Mouse (Mus musculus) regulatory T cell (primary cell): ENCODE measurements around the gene Snx1.

Source experiments
- in situ Hi-C: fragments of 300-600 bp; cut with MboI, MseI; formaldehyde crosslinking; loops from one replicate; pipeline ENCODE4 v1.15.1; 2025; ENCODE audit warnings: high pct_unique_total_duplicates

Snx1 gene

DNA sequence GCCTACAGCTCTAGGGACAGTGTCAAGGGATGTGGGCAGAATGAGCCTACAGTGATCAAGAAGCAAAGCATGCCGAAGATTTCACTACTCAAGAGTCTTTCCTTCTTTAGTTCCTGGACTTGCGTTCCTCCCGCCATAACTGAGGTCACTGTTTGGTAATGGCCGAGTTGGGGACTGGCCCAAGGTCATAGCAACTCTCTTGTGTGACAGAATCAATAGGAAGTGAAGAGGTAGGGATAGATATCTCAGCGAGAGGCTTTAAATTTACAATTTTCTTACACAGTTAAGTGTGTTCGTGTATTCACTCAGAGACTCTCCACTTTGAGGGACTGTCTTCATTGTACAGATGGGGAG lies 783 bp upstream of the Snx1 start:
- in situ Hi-C loops, result no loop called here

DNA sequence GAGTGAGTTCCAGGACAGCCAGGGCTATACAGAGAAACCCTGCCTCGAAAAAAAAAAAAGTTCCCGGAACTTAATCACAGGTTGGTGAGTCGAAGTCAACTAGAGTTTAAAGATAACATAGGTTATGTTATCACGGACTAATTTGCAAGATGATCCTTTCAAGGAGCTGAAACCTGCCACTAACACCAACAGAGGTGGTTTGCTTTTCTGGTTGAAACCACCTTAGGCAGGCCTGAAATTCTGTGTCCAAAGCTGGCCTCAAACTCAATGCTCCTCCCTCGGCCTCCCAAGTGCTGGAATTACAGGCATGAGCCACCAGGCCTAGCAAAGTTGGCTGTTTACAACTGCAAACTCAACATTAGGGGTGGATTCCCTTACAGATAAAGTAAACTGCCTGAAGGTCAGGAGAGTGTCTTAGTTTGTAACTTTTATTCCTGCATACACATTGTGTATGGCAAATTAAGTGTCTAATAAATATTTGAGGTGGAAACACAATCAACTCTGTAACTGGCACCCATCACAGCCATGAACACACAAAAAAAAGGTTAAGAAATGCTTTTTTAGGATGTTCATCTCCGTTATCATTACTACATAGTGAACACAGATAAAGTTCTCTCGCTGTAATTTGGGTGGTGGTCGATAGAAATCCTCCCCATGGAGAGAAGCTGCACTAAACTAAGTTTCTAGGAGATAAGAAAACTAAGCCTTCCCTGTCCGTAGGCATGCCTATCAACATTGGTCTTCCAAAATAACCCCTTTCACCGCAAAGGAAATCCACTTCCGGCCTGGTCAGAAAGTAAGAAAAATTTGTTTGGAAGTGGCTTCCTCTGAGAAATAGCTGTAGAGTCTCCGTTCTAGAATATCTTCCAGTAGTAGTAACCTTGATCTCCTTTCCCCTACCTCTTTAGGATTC lies 588 bp downstream of the Snx1 start:
- in situ Hi-C loops, result no loop called here

DNA sequence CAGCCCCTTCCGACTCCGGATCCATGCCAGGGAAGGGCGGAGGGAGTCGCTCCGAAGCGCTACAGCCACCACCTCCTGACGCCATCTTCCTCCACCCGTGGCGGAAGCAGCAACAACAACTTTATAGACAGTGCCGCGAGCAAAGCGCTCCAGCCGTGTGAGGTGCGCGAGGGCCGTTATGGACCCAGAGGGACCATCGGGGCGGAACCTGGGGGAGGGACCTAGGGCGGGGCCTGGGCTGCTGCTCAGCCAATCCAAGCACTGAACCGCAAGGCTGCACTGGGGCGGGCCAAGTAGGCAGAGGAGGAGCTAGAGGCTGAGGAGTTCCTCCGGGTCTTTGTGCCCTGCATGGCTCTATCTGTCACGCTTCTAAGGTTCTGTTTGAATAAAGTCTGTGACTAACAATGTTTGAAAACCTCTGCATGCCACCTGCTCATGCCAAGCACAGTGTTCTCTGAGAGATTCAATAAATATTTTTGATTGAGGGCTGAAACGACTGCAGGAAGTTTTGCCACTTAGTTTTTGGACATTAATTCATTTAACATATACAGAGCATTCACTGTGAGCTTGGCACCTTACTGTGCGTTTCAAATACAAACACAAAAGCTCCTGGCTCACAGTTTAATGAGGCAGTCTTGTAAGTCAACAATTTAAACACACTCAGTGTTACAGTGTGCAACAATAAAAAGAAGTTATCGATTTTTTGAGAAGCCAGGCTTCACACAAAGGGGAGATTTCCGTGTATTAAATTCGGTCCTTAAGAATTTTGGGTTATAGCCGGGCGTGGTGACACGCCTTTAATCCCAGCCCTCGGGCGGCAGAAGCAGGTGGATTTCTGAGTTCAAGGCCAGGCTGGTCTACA lies 1.5 kb downstream of the Snx1 start:
- in situ Hi-C loops, result no loop called here

DNA sequence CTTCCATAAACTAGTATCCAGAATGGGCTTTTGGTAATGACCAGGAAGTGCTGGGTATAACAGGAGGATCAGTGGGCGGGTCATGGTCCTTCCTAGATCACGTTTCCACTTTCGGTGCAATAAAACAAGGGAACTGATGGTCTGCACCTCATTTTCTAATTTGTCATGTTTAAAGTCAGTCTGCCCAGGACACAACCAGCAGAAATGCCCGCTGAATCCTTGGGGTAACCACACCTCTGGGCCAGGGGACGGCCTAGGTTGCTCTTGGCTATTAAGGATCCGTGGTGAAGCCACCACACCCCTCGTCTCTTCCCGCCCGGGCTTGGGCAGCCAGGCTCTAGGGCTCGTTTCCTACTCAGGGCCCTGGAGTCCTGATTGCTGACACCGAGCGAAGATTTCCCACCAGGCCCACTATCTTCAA lies 2.3 kb downstream of the Snx1 start:
- in situ Hi-C loops, result no loop called here

DNA sequence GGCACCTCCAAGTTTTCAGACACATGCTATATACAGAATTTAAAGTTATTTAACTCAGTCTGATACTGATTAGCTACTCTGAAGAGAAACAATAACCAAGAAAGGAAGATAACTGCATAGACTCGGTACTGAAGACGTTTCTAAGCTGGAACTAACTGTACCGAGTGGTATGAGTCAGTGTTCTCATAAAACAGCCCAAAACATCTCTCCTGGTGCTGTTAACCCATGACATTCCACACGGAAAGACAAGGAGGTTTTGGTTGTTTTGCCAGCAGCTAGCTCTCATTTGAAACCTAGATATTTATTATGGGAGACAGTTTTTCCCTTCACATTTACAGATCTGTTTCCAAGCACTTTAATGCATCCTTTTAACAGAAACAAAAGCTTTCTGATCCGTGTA lies 2.7 kb downstream of the Snx1 start:
- in situ Hi-C loops, result no loop called here

DNA sequence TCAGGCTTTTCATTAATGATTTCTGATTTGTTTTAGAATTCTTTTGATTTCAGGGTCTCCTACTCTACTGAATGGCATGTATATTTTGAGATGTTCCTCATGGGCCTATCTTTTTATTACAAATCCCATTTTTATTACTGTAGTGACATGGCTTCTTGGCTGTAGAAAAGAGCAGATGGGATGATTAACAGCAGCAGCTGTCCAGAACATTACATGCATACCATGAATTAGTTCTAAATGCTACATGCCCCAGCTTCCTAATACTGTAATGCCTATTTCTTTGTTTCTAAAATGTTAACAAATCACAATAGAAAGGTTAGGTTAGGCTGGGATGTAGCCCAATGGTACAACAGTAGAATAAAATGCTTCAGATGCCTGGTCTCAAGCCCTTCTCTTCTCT lies 5.0 kb downstream of the Snx1 start:
- in situ Hi-C loops, result no loop called here

DNA sequence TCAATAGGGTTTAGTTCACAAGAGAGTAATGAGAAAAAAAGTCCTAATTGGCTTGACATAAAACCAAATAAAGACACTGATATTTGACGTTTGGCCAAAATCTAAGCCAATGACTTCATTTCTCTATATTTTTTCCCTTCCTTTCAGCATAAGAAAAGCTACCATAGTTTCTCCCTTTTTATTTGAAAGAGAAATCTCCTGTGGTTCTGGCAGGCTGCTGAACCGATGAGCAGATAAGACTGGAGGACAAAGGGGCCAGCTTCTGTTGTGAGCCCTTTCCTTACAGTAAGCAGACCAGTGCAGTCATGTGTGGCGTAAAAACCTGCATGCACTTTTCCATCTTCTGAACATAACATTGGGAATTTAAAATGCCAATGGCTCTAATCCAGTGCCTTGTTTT lies 5.4 kb downstream of the Snx1 start:
- in situ Hi-C loops, result no loop called here

DNA sequence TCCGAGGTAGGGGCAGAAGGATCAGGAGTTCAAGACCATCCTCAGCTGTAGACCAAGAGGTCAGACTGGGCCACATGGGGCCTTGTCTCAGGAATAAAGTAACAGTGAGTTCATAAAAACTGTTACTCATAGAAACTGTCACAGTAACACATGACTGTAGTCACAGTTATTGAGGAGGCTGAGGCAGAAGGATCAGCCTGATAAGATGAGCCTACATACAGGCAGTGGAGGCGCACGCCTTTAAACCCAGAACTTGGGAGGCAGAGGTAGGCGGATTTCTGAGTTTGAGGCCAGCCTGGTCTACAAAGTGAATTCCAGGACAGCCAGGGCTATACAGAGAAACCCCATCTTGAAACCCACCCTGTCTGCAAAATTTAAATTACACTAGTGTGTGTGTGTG lies 6.3 kb downstream of the Snx1 start:
- in situ Hi-C loops, result no loop called here

DNA sequence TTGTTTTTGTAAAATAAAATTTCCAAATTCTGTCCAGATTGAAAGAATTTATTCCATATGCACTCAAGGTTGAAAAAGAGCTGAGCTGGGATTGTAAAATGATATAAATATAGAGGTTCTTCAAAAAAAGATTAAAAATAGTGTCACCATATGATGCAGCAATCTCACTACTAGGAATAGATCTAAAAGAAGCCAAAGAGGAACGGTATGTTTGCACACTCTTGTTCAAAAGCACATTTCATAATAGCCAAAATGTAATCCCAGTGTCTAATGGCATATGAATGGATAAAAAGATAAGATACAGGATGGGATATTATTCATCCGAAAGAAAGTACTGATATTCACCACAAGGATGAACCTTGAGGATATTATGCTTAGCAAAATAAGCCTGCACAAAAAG lies 6.9 kb downstream of the Snx1 start:
- in situ Hi-C loops, result no loop called here

DNA sequence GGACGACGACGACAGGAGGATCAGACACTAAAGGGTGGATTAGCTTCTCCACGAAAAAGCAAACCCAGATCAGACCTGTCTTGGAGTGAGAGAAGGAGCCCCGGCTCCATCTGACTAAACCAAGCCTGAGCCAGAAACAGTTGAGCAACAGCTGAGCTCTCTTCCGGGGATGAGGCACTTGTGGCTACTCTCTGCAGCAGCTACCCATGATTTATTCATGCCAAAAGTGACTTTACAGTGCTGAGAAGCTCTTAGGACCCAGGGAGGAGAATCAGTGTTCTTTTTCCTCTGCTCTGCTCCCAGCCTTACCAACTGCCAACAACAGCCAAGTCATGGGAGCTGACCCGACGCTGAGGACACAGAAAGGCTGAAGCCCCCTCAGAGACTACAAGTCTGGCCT lies 9.5 kb downstream of the Snx1 start:
- in situ Hi-C loops, result no loop called here

DNA sequence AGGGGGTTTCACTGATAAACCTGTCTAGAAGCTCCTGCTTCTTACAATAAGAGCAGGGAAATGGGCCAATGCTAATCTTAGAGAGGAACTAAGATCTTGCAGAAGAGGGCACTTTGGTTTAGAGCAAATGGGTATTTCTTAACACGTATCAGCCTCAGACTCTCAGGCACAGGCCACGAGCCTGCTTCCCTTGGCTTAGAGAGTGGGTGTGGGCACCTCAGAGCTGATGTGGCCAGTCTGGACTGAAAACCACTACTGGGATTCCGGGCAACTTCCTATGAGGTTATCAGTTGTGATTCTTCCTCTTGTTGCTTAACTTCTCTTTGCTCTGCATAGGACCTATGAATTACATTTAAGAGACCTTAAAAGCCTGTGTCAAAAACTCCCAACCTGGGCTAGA lies 12.0 kb downstream of the Snx1 start:
- in situ Hi-C loops, result no loop called here

DNA sequence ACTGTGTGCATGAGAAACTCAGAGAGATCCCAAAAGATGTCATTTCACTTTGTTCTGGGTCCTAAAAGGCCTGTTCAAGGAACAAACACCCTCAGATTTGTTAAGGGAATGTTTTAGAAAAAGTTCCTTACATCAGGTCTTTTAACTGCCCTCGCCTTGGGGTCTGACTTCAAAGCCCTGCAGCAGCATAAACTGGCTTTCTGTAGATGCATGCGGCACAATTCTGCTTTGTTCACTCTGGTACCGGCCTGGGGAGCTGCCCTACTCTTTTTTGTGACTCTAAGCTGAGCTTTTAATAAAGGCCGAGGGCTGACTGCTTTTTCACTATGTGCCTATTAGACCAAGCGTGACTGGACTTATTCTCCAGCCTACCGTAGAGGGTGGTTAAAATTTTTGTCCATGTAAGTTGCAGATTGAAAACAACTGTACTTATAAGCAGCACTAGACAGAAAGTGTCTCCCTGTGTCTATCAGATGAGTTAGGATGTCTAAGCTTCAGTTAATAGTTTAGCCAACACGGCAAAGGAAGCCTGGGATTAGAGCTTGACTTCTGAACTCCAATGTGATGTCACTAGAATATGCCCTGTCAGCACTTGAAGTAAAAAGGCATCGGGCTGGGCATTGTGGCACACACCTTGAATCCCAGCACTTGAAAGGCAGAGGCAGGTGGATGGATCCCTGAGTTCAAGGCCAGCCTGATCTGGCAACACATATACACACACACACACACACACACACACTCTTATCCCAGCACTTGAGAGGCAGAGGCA lies 15.6 kb downstream of the Snx1 start:
- in situ Hi-C loops, result no loop called here

DNA sequence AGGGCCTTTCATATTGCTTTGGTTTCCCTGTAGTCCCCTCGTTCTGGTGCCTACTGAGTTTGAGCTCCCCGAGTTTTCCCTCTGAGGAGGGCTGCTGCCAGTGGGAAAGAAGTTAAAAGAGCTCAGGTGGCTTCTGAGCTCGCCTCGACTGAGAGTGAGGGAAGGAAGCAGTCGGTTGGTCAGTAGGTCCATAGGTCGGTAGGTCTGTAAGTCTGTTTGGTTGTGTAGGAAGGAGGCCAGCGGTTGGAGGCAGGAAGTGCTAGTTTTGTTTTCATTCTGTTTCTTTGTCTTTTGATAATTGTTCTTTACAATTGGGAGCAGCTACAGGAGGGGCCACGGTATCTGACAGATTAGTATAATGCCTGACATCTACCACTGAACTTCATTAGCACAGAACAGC lies 16.3 kb downstream of the Snx1 start:
- in situ Hi-C loops, result no loop called here

DNA sequence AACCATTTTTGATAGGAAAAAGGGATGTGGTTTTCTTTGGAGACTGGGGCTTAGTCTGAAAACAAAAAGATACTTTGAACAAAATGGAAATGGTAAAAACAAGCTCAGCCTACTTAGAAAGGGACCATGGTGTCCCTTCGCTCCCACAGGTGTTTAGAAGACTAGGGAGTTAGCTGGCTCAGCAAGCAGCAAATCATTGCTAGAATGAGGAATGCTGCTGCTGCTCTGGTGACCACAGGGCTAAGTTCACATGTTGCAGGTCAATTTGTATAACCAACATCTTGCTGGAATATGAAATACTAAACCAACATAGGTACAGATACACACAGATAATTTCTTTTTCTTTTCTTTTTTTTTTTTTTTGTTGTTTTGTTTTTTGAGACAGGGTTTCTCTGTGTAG lies 16.8 kb downstream of the Snx1 start:
- in situ Hi-C loops, result no loop called here

DNA sequence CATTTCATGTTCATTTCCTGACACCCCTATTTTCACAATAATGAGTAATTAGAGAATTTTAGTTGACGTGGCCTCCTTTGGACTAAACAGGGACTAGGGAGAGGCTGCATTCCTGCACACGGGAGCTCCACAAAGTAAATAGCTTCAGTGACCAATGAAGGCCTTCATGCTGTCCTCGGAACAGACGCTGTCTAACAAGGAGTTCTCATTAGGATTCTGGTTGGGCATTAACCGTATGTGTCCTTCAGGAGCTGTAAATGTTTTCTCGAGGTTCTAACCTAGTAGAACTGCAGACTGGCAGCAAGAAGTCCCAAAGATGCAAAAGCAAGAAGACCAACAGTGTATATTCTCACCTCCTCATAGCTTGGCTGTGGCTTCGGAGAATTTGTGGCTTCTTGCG lies 21.2 kb downstream of the Snx1 start:
- in situ Hi-C loops, result no loop called here

DNA sequence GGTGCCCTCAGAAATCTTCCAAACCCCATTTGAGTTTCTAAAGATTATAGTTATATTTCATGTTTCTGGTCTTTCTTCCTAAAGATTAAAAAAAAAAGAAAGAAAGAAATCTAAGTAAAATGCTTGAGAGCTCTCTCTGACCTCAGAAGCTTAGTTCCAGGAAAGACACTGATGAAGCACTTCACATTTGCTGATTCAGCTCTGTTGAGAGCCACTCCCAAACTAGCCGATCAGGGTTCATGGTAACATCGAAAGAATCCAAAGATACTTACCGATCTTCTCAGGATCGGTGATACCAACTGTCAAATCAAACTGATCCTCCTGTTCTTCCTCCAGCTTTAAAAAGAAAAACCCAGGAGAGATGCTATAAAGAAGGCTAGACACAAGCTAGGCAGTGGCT lies 21.8 kb downstream of the Snx1 start:
- in situ Hi-C loops, result no loop called here

DNA sequence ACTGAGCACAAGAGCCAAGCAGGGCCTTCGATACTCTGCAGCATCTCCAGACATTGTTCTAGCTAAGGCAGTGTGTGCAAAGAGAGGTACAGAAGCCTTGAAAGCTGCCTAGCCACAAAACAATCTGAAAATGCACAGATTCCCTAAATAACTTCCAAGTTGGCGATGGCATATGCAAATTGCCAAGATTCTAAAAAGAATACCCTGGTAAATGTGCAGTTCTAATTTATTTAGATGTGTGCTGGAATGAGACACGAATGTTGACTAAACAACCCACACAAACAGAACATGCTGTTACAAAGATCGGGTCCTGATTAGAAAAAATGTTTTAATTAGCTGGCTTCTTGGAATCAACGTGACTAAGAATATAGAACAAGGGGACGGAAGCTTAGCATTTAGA lies 23.7 kb downstream of the Snx1 start:
- in situ Hi-C loops, result no loop called here

DNA sequence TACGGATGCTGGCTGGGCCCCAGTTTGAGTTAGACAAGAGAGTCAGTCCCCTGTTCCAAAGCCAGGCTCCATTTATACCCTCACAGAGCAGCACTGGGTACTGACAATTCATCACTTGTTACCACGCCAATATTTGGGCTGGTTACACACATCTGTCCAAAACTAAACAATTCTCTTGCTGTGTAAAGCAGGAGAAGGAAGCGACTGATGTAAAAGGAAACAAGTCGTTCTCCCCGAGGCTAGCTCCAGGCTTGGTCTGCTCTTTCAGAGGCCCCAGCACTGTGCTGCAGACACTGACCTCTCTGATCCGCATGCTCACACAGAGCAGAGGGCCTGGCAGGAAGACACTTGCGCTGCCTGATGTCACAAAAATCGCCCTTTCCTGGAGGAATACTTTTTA lies 24.8 kb downstream of the Snx1 start:
- in situ Hi-C loops, result no loop called here

DNA sequence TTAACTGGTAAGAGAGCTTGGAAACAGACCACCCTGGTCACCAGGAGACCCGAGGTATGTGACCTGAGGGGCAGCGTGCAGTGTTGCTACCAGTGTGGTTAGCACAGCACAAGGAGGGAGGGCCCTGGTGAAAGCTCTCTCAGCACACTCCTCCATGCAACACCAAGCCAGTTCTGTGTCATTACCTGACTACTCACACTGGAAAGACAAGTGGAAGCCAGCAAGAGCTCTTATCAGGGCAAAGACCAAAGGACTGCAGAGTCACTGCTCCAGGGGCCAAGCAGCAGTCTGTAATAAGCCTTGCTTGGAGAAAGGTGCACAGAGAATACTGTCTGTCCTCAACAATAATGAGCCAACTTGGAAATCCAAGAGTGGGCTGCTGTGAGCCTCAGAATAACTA lies 33.7 kb downstream of the Snx1 start:
- in situ Hi-C loops, result no loop called here

DNA sequence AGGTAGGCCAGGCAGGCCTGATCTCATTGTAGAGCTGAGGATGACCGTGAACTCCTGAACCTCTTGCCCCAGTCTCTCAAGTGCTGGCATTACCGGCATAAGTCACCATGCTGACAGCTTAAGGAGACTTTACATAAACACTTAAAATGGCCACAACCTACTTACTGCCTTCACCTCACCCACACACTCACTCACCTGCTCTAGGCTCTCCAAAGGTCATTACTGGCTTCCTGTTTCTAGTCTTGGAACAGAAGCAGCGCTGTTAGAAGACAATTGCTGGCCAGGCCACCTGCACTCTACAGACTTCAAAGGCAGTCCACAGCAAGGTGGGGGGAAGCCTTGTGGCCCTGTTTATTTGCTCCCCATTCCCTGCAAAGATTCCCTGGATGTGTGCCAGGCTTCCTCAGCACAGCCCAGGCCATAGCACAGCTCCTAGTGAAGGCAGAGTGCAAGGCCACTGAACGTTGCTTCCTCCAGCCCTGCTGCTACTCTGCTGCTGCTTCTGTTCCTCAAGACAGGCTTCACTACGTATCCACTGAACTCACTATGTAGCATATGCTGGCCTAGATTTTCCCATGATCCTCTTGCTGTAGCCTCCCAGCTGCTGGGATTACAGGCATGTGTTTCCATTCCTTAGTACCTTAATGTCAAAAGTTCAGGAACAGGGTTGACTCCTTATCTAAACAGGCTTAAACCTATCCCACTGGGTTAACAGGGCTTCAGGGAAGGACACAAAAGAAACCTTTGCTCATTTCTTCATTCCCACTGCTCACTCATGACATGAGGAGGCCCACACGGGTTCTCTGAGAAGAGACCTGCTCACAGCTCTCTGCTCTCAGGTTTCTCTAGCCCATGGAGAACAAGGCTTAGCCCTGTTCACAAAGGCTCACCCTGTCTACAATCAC lies 34.8 kb downstream of the Snx1 start:
- in situ Hi-C loops, result no loop called here

DNA sequence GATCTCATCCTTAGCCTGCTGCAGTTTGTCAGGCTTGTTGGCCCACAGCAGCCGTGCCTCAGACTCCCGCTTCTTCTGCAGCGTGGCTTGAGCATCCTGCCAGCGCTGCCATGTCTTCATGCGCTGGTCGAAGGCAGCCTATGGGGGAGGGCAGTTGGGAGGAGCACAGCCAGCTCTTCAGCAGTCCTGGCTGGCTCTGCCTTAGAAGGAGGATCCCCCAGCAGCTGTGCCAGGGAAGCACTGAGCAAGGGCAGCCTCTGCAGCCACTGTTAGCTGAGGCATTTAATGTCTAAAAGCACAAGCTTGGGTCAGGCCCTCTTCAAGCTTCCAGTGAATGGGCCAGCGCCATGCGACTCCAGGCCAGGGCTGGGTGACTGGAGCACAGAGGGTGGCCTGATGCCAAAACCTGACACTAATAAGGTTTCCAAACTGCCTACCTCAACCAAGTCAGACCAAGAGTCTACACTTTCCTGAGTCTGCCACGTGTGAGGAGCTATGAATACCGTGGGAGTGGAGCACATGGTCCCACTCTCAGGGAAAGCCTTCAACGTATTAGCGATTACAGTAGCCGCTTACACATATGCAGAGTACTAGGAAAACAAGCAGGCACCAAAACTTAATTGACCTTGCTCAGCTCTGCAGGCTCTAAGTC lies 35.7 kb downstream of the Snx1 start:
- in situ Hi-C loops, result no loop called here
